Mouse (Mus musculus) lung, postnatal 14 days (tissue): ENCODE measurements around the gene Cyld.
"Not testable (repeated sequence)": the region's sequence is repeated elsewhere in the genome, so short reads cannot be mapped to it uniquely, and the experiment has no call there.

ENCODE experiments used
- DNase-seq: peaks from one replicate; pipeline ENCODE4 v3.0.0; 2021

Gene Cyld

DNA sequence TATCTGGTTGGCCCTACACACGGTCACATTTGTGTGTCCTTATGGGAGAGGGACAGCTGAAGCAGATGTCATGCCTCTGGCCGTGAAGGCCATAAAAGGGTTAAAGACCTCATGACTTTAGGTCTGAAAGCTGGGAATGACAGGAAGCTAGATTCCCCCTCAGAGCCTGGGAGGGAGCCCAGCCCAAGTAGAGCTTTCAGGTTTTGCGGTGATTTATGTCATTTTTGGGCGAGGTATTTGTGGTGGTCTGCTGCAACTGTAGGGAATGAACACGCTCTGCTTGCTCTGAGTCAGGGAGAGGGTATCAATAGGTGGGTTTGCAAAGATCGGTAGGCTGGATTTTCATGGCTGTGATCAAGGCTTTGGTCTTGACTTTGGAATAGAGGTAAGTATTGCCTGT lies 6.9 kb upstream of the Cyld start:
- DNase-seq, result no peak

- no peak for DNase-seq
These were observed 5.4 kb upstream of the Cyld start for GRCm38 (mm10) chr8:88691342-88691948.

GRCm38 (mm10) chr8:88691961-88692360 lies 4.9 kb upstream of the Cyld start:
- no peak for DNase-seq

DNA sequence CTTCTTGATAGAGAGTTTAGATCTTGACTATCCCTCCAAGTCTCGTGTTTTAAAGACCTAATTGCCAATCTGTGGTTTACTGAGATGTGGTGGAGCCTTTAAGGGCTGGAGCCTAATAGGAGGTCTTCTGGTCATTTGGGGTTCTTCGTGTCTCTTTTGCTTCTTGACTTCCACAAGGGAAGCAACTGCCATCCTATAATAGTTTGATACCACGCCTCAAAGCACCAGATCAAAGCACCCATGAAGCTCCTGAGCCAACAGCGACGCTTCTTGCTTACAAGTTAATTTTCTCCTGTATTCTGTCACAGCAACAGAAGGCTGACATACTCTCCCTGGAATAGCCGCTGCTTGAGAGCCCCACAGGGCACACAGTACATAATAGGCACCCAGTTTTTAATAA lies 4.0 kb upstream of the Cyld start:
- DNase-seq, result no peak

DNA sequence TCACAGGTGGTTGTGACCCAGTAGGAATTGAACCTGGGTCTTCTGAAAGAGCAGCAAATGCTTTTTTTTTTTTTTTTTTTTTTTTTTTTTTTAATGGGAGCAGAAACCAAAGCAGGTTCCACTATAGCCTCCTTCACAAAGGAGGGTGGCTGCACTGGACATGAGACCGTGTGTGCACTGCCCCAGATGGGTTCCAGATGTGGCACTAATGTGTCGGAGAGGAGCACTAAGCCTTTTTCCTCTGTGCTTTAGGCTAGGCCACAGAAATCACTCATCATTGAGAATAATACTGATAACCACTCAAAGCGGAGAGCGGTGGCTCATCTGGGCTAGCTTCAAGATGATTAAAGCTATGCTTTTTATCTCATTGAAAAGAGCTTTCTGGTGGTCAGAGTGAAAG lies 3.5 kb upstream of the Cyld start:
- DNase-seq, result no peak

DNA sequence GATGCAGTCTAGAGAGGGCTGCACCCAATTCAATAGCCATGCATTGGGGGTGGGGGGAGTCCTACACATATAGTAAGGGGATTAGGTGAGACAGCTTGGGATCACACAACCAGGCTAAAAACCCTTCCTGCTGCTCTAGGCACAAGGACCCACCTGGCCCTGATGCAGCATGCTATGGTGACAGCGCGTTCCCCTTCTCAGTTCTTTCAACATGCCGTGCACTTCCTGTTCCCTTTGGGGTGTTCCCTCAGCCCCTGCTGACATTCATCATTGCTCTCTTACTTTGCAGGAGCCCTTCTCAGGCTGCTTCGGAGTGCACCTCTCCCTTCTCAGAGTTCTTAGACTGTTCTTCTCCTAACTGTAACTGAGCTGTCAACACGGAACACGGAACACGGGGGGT lies 2.5 kb upstream of the Cyld start:
- DNase-seq, result peak; percentile 17

- DNase-seq, result no peak
These were observed 600 bp upstream of the Cyld start for GRCm38 (mm10) chr8:88696228-88696627.

GRCm38 (mm10) chr8:88697642-88698031 lies 809 bp downstream of the Cyld start:
- no peak for DNase-seq

GRCm38 (mm10) chr8:88698048-88698447 lies 1.2 kb downstream of the Cyld start:
- no peak for DNase-seq

DNA sequence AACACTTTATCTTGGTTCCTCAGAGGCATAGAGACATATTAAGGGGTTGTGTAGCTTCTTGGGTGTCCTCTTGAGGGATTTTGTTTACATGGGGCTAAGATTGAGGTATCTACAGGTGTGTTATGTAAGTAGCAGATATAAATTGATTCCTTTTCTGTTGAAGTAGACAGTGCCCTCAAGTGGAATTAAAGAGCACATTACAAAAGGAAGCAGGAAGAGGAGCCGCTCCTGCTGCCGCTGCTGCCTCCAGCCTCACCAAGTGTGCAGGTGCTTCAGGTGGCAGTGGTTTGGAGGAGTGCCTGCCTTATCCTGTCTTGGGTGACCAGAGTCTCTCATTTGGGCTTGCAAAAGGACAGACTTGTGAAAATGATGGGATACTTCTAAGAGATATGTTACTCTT lies 4.8 kb downstream of the Cyld start:
- DNase-seq, result no peak

DNA sequence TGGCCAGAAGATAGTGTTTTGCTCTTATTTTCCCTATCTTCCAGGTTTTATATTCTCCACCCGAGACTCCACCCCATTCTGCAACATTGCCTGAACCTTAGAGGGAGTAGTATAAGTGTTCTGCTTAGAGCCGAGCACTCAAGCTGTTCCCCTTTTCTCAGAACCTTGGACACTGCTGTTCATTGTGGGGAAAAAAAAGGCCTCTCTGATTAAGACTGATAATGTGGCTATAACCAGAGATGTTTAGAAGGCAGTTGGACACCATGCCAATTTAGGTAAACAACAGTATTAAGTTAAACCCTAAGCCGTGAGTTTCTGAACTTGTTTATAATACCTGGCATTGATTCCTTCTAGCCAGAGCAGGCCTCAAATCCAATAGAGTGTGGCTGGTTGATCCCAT lies 6.0 kb downstream of the Cyld start:
- DNase-seq, result no peak

- no peak for DNase-seq
These were observed 26.6 kb downstream of the Cyld start for GRCm38 (mm10) chr8:88723256-88723963.

DNA sequence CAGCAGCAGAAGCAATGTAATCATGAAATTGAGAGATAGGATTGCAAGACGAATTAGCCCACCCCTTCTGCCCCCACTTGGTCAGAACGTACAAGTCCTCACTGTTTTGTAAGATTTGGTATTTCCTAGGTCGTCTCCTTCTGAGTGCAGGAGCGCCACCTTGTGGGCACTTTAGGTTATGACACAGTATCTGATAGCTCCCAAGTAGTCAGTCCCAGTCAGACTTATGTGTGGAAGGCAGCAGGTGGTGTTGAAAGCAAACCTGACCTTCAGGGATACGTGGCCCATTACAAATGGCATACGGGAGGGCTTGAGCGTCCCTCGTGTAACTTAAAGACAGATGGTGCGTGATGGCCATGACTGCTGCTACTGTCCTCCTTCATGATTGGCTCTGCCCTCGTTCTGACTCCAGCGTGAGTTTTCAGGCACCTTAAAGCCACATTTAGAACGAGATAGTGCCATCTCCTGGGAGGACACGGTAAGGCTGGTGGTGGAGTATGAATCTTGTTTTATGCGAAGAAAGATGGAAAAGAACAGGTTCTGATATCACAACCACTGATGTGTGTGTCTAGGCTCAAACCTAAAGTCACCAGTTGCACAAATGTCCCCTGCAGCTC lies 58.5 kb downstream of the Cyld start:
- peak; percentile 88 for DNase-seq

DNA sequence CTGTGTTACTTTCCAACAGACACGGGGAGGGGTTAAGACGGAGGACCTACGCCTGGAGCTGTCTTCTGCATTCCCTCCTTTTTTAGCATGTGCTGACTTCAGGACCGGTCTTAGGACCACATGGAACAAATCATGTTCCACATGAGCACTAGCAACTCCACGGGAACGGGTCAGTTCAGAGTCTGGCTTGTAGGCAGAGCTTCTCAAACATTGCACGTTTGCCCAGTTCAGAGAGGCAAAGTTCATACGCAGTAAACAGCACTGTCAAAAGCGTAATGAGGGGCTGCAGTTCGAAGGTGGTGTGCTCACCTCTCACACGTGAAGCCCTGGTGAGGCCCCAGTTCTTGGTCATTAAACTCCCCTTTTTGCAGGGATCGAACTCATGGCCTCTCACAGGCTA lies 65.2 kb downstream of the Cyld start:
- no peak for DNase-seq

DNA sequence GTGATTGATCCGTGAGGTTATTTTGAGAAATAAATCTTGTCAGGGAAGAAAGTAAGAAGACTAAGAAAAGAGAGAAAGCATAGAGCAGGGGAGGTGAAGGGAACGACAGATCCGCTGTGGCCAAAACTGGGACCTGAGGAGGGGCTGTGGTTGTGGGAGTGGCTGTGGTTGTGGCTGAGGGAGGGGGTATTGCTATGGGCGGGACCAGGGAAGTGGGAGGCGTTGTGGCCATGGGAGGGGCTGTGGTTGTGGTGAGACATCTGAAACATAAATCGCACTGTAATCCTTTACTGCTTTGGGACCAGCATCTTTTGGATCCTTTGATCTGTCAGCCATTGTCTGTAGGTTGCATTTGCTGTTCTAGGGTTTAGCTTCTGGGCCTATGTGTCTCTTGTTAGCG lies 74.4 kb downstream of the Cyld start:
- no peak for DNase-seq

DNA sequence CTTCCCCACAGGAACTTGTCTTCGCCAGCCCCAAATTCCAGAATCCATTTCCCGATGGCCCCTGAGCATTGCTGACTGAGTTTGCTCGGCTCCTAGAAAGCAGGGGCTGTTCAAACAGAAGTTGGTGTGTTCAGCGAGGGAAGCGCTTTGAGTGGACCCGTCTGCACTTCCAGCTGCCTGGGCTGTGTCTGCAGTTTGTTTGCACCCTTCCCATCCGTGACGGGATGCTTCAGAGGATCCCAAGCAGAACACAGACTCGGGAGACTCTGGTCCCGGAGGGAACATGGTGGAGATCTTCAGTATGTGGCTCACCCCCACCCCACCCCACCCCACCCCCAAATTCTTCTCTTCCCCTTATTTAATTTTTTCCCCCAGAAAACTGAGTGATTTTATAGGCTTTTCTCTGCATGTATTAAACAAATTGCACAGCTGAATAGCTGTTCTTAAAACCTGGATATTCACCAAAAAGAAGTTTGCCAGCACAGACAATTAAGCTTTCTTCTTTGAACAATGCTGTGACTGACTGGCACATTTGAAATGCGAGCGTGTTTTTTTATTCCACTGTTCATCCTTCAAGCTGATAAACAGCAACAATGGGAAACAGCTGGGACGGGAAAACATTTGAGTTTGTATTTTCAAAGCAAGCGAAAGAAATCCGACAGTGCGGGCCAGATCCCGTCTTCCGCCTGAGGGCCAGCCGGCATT lies 77.9 kb downstream of the Cyld start:
- no peak for DNase-seq

DNA sequence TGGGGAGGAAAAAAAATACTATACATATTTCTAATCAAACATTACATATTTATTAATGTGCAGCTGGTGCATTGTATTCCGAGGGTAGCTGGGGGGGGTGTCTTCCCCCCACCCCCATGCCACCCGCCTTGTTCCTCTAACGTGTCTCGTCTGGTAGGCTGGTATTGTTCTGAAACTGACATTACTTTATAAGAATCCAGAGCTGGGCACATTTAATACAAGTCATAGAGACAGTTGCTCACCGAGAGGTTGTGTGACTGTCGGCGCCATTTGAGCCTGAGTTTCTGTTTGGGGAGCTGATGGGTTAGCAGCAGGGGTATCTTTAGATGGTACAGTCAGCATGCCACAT lies 78.4 kb downstream of the Cyld start:
- no peak for DNase-seq

- DNase-seq, result no peak
These were observed 83.3 kb downstream of the Cyld start for GRCm38 (mm10) chr8:88780142-88780541.

DNA sequence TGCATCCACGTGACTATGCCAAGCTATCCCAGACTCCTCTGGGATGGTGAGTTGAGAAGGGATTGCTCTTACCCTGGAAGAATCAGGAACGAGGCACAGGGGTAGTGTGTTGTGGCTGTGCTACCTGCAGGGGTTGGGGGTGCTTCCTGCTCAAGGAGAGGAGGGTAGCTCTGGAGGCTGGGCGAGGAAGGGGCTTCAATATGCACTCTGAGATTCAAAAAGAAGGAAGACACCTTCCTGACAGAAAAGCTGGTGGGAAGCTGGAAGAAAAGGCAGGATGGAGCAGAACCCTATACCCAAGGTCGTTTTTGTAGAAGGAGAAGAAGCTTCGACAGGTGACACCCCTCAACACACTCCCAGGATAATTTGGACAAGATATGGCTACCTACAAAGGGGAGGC lies 84.5 kb downstream of the Cyld start:
- no peak for DNase-seq

DNA sequence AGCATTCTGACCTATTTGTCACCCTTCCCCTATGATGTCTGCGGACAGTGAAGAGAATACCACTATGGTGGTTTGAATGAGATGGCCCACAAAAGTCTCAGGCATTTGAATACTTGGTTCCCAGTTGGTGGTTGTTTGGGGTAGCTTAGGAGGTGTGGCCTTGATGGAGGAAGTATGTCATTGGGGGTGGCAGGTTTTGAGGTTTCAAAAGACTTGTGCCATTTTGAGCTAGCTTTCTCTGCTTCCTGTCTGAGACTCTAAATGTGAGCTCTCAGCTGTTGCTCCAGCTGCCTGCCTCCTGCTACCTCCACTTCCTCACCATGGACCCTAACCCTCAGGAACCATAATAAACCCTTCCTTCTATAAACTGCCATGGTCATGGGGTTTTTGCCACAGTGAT lies 86.9 kb downstream of the Cyld start:
- no peak for DNase-seq

- not testable (repeated sequence) for DNase-seq
These were observed 91.5 kb downstream of the Cyld start for GRCm38 (mm10) chr8:88788335-88788734.

DNA sequence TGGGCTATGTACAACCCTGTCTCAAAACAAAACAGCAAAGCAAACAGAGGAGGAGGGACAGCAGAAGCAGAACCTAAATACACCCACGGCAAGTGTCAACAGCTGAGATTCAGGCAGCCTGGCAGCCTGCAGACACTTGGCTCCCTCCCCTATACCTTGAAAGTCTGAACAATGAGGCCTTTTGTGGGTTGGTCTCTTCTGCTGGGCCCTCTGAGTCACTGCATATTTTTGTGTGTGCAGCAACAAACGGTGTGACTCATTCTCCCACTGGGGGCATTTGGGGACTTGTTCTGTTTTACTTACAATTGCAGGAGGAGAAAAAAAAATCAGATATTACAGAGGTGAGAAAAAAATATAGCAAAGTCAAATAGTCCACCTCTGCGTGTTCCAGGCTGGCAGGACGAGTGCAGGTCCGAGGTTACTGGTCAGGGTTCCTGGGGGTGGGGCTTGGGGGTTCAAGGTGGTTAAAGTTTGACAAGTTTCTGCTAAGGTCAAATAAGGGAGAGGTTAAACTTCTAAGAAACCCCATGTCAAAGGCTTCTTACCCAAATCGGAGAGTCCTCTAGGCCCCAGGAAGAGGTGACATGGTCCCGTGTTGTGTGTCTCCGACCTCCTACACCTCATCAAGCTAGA lies 96.0 kb downstream of the Cyld start:
- no peak for DNase-seq

DNA sequence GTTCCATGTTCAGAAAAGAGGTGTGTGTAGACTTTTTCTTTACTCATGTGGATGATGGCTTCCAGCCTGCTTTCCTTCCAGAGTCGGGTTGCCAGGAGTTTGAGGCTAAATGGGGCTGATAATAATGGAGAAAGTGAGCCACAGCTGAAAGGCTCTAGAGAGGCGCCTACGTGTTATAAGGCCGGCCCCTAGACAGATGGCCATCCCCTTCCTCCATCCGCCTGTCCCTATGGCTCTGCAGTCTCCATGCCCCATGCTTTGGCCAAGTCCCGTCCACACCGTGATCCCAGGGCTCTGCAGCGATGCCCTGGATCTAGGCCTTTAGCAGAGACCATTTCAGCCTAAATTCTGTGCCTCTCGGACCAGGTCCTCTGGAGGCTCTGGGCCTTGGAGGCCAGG lies 96.5 kb downstream of the Cyld start:
- no peak for DNase-seq
